Mouse (Mus musculus) intestine, embryonic 16.5 days (tissue): ENCODE data around the gene Foxd4. TPM values are rescaled to one million over a fixed set of nuclear protein-coding genes. Genes with fewer than 3 reads are reported as not detected.

Experiments
- ATAC-seq: fragments of 200-750 bp; cut with Nextera tagmentation; 2 replicates; pipeline ENCODE4 v1.8.0; 2017; ENCODE audit warnings: moderate TSS enrichment, moderate library complexity
- H3K27ac ChIP-seq: fragments of 300-500 bp; sonication (generic); 2 replicates; pipeline ENCODE4 v1.5.1; 2014; ENCODE audit warnings: mild to moderate bottlenecking, low read length
- H3K27me3 ChIP-seq: fragments of 300-500 bp; sonication (generic); replicated peaks from 2 replicates; pipeline ENCODE4 v1.6.1; 2014; ENCODE audit warnings: low read length, control low read depth, mixed read lengths; ENCODE audit not compliant: control insufficient read depth, insufficient read depth
- H3K36me3 ChIP-seq: fragments of 300-500 bp; sonication (generic); 2 replicates; pipeline ENCODE4 v1.6.1; 2014; ENCODE audit warnings: low read length, control low read depth; ENCODE audit not compliant: control insufficient read depth, insufficient read depth
- H3K4me1 ChIP-seq: fragments of 300-500 bp; sonication (generic); 2 replicates; pipeline ENCODE4 v1.6.1; 2014; ENCODE audit warnings: low read length, control low read depth, mixed read lengths; ENCODE audit not compliant: control insufficient read depth, insufficient read depth
- H3K4me2 ChIP-seq: fragments of 300-500 bp; sonication (generic); 2 replicates; pipeline ENCODE4 v1.6.1; 2014; ENCODE audit warnings: low read depth, low read length, control low read depth
- H3K4me3 ChIP-seq: fragments of 300-500 bp; sonication (generic); 2 replicates; pipeline ENCODE4 v1.5.1; 2014; ENCODE audit warnings: mild to moderate bottlenecking, low read length
- H3K9ac ChIP-seq: fragments of 300-500 bp; sonication (generic); 2 replicates; pipeline ENCODE4 v1.6.1; 2014; ENCODE audit warnings: low read depth, low read length
- H3K9me3 ChIP-seq: fragments of 300-500 bp; sonication (generic); 2 replicates; pipeline ENCODE4 v1.6.1; 2016; ENCODE audit warnings: low read length, control low read depth; ENCODE audit not compliant: control insufficient read depth
- WGBS: fragments of 180-500 bp; shearing (Covaris S2); extraction: QIAGEN DNeasy Blood & Tissue Kit; methylation state at CpG from one replicate; pipeline ENCODE4 v1.1.7; 2014; 5-methylcytosine and 5-hydroxymethylcytosine counted together
- polyA plus RNA-seq: library from polyadenylated mRNA; unstranded; fragments of >200 nt; fragmentation: Nextera tagmentation; extraction: Ambion mirVana; gene quantifications from 2 replicates; pipeline ENCODE4 v1.2.1, GENCODE M21; 2015

The Foxd4 gene
- polyA plus RNA-seq: not detected in 2 replicates

DNA sequence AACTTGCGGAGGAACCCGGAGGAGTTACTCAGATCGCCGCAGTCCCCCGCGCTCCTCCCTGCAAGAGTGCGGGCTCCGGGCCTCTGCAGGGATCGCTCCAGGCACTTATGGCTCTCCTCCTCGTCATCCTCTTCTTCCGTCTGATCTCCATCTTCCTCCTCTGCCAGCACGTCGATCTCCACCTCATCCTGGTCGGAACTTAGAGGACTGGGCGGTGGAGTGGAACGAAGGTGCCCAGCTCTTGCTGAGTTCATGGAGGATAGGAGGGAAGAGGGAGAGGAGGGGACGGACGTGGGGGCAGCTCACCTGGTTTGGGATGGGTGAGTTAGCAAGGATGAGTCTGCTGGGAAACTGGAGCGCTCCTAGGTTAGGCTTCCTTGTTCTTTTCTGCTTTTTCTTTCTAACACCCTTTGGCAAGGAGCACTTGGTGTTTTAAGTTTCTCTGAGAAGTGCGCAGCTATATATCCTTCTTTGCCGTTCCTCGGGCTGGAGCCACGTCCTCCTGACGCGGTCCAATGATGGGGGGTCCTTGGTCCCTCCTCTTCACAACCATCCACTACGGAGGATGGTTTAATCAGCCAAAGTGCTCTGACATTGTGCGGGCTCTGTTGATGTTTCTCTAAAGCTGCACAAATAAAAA, at the start of gene Foxd4:
Gene Foxd4 (minus strand): TSS at position 617 of the 640 bp plus-strand sequence.
- no peak for ATAC-seq

GRCm38 (mm10) chr19:24945521-24946262, 44.7 kb upstream of the Foxd4 start:
- no peak for ATAC-seq
- Histone ChIP-seq H3K4me1 (no peaks in the 10 kb centered on the region), H3K27me3 (no peaks in the 10 kb centered on the region), H3K4me3 (no peak overlapping the region), H3K9me3 (no peaks in the 10 kb centered on the region), H3K9ac (no peak overlapping the region), H3K36me3 (no peaks in the 10 kb centered on the region), H3K27ac (no peak overlapping the region), H3K4me2 (no peak overlapping the region)

More for the DNA sequence above, at the start of gene Foxd4:
- peak within 1 kb of the TSS; percentile 38 for H3K4me3 ChIP-seq
- peaks cover 66% of the 10 kb centered on the region for H3K27me3 ChIP-seq
- no peaks in the 10 kb centered on the region for H3K36me3 ChIP-seq
- no peaks in the 10 kb centered on the region for H3K9me3 ChIP-seq
- no peak within 1 kb of the TSS for H3K9ac ChIP-seq
- H3K27ac ChIP-seq: no peak within 1 kb of the TSS
- H3K4me1 ChIP-seq: peaks cover 20% of the 10 kb centered on the region
- peak within 1 kb of the TSS; percentile 51 for H3K4me2 ChIP-seq
- WGBS: 1% methylated on average over 27 of the region's 27 CpGs

DNA sequence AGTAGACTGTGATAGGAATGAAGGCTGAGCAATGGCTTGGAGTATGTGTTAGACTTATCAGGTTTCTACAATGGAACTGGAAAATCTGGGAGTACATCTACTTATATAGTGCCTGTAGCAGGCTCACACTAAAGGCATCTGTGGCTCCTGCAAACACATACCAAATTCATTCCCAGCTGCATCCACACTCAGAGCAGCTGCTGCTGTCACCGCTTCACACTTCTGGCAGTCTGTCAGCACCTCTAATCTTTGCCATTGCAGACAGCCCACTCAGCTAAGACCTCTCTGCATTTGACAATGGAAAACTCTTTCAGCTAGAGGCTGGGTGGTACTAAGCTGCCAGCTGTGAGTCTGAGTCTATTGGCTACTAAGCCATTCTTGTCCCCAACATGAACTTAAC, 36.1 kb upstream of the Foxd4 start:
- WGBS: 71% methylated on average over 1 of the region's 1 CpGs
- ATAC-seq: no peak
- H3K27me3 ChIP-seq: no peaks in the 10 kb centered on the region

GRCm38 (mm10) chr19:24929041-24929440, 28.0 kb upstream of the Foxd4 start:
- Histone ChIP-seq H3K27me3 (no peaks in the 10 kb centered on the region), H3K4me3 (no peak overlapping the region), H3K27ac (no peak overlapping the region), H3K4me1 (no peaks in the 10 kb centered on the region), H3K4me2 (no peak overlapping the region), H3K9me3 (no peaks in the 10 kb centered on the region), H3K36me3 (no peaks in the 10 kb centered on the region), H3K9ac (no peak overlapping the region)
- ATAC-seq: 0 out of 2 replicates have a peak, but pooled peaks have one; percentile 13
- WGBS: 37% methylated on average over 1 of the region's 1 CpGs

More for the DNA sequence above, 36.1 kb upstream of the Foxd4 start:
- Histone ChIP-seq H3K4me2 (no peak overlapping the region), H3K4me3 (no peak overlapping the region), H3K4me1 (no peaks in the 10 kb centered on the region), H3K9ac (no peak overlapping the region), H3K9me3 (no peaks in the 10 kb centered on the region), H3K36me3 (no peaks in the 10 kb centered on the region), H3K27ac (no peak overlapping the region)

GRCm38 (mm10) chr19:24920866-24921265, 19.9 kb upstream of the Foxd4 start:
- WGBS: 87% methylated on average over 5 of the region's 5 CpGs
- peaks cover 6% of the 10 kb centered on the region; the same call in 1 of the 2 replicates for H3K36me3 ChIP-seq
- H3K9me3 ChIP-seq: no peaks in the 10 kb centered on the region
- H3K4me1 ChIP-seq: no peaks in the 10 kb centered on the region
- H3K27me3 ChIP-seq: no peaks in the 10 kb centered on the region
- H3K4me2 ChIP-seq: no peak overlapping the region
- no peak overlapping the region for H3K27ac ChIP-seq
- ATAC-seq: no peak
- H3K9ac ChIP-seq: no peak overlapping the region
- H3K4me3 ChIP-seq: no peak overlapping the region

GRCm38 (mm10) chr19:24908385-24909155, 7.6 kb upstream of the Foxd4 start:
- no peaks in the 10 kb centered on the region for H3K4me1 ChIP-seq
- no peaks in the 10 kb centered on the region for H3K36me3 ChIP-seq
- 91% methylated on average over 3 of the region's 3 CpGs for WGBS
- H3K4me3 ChIP-seq: no peak overlapping the region
- no peak overlapping the region for H3K9ac ChIP-seq
- H3K27me3 ChIP-seq: peaks cover 10% of the 10 kb centered on the region
- ATAC-seq: no peak
- H3K27ac ChIP-seq: no peak overlapping the region
- no peak overlapping the region for H3K4me2 ChIP-seq
- H3K9me3 ChIP-seq: no peaks in the 10 kb centered on the region

DNA sequence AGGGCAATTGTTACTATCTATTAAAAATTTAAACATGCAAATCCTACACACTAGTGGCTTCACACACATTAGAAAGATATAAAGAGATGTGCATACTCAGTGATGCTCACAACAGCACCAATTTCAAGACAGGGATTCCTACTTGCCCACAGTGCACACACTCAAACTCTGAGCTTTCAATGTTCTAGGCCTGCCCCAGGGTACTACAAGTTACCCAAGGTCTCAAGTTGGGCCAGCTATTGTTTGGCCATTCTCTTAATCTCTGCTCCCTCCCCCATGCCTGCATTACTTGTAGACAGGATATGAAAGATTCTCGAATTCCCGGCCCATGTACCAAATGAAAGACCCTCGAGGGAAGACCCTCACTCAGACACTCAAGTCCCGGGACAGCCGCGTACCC, 6.7 kb upstream of the Foxd4 start:
- WGBS: 95% methylated on average over 5 of the region's 6 CpGs
- Histone ChIP-seq H3K4me2 (no peak overlapping the region), H3K36me3 (no peaks in the 10 kb centered on the region), H3K9ac (no peak overlapping the region), H3K9me3 (no peaks in the 10 kb centered on the region), H3K4me1 (no peaks in the 10 kb centered on the region), H3K4me3 (no peak overlapping the region), H3K27ac (no peak overlapping the region), H3K27me3 (peaks cover 17% of the 10 kb centered on the region)
- no peak for ATAC-seq

GRCm38 (mm10) chr19:24902821-24903220, 1.8 kb upstream of the Foxd4 start:
- Histone ChIP-seq H3K27ac (no peak overlapping the region), H3K9ac (no peak overlapping the region), H3K4me3 (no peak overlapping the region), H3K36me3 (no peaks in the 10 kb centered on the region), H3K4me1 (peaks cover 12% of the 10 kb centered on the region), H3K4me2 (no peak overlapping the region), H3K9me3 (no peaks in the 10 kb centered on the region), H3K27me3 (peaks cover 49% of the 10 kb centered on the region)
- ATAC-seq: no peak
- WGBS: 48% methylated on average over 2 of the region's 2 CpGs

DNA sequence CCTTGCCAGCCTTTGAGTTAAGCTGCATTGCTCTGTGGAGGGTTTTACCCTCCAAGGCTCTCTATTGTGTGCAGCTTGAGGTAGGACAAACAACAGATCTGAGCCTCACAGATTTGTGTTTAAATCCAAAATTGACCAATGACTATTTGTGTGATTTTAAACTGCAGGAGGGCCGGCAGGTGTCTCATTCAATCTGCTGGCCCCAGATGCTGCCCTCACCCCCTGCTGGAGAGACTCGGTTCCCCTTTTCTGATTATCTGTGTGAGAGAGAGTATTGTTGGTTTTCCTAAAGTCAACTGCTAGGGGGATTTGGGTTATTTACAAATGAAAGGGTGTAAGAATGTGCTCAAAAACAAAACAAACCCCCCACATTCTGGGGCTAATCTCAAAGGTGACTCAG, 1.3 kb upstream of the Foxd4 start:
- no peaks in the 10 kb centered on the region for H3K36me3 ChIP-seq
- 6% methylated on average over 2 of the region's 2 CpGs for WGBS
- peaks cover 17% of the 10 kb centered on the region for H3K4me1 ChIP-seq
- no peak overlapping the region for H3K4me3 ChIP-seq
- no peak for ATAC-seq
- H3K4me2 ChIP-seq: no peak overlapping the region
- no peak overlapping the region for H3K27ac ChIP-seq
- no peak overlapping the region for H3K9ac ChIP-seq
- H3K9me3 ChIP-seq: no peaks in the 10 kb centered on the region
- H3K27me3 ChIP-seq: peaks cover 55% of the 10 kb centered on the region
